Mouse (Mus musculus) CH12F3 (cell line): ENCODE data around the gene Aym1.

Experiments
- in situ Hi-C: fragments of 300-500 bp; cut with MboI; formaldehyde crosslinking; loops from 2 replicates; pipeline ENCODE4 v1.14.3; 2020; ENCODE audit warnings: low sequenced_read_pairs

The Aym1 gene

DNA sequence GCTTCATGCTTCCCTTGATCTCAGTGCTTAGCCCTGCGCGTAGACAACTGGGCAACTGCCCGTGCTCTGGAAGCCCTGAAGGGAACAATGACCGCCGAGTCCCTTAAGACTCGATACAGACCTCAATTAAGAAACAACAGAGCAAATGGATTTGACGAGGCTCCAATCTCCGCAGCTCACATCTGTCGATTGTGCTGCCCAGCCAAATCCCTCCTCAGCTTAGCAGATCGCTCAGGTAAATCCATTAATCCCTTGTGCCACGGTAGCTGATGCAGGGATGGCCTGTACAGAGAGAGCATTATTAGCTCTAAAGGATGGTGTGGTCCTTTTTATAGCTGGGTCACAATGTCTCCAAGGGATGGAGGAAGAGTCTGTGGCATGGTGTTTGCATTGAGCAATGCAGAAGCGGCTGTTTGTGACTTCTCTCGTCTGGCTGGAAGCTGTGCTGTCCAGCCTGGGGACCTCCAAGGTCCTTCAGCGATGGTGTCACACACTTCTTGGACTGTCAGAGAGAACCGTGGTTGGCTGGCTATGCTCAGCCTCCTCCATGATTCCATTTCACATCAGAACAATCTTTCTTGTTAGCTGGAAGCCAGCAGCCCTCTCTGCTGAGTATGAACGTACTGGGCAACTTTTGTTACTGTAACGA, 39.3 kb downstream of the Aym1 start:
- in situ Hi-C loops, result no loop called here

DNA sequence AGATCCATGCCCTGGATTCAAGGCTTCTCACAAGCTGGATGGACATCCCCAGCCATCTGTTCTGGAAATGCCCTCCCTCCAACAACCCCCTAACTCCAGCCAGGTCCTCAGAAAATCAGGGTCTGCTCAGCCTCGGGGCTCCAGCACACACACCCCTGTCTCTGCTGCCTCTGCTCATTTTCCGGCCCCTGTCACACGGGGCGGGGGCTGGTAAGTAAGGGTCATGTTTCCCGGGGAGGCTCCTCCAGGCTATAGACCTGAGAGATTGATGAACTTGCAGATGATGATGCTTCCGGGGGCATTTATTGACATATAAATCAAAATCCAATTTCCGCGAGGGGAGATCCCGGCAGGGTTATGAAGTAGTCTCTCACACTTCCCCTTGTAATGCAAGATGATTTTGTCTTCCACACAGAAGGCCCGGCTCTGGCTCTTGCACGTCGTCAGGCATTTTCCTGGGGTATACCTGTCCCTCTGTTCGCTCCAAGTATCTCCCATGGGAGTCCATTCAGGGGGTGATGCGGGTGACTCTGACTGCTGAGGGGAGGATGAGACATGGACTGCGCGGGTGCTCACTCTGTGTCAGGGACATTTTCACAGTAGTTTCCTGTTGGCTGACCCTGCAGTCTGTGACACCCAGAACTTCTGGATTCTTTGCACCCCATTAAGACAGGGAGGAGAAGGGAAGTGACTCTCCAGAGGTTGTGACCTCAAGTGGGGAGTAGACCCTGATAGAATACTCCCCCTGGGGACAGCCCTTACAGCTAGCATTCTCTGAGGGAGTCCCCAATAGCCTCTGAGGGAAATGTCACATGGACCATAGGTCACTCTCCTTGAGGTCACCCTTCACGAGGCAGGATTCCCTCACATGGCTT, 40.6 kb downstream of the Aym1 start:
- in situ Hi-C loops, result no loop called here

DNA sequence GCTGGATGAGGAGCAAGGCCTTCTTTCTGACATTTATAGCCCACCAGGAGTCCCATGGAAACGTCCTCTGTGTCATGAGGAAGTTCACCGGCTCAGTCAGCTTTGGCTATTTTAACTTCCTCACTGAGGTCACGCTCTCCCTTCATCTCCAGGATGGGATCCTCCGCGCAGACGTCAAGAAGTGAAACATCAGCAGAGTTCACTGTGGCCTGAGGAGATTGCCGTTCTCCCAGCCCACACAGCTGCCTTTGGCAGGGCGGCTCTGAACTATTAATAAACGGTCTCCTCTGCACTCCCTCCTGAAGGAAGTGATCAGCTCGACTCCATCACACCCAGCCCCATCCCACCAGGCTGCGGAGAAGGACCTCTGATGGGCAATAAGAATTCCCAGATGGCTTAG, 45.6 kb downstream of the Aym1 start:
- in situ Hi-C loops, result no loop called here

DNA sequence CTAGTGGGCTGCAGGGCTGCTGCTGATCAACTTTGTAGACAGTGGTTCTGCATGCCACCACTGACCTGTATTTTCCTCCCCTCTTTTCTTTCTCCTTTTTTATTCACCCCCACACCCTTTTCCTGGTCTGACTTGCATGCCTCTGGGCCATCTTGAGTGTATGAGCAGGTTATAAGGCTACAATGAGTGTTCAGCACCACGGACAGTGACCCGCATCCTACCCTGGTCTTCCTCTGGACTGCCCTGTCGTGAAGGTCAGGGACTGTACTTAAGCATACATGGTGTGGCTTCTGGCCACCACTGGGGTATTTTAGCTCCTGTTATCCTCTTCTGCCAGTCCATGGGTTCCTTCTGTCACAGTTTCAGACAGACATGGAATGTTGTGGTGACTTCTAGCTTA, 50.3 kb downstream of the Aym1 start:
- in situ Hi-C loops, result no loop called here
